Mouse (Mus musculus): Measurements from ENCODE around the gene Yipf7. TPM values are rescaled to one million over a fixed set of nuclear protein-coding genes. Genes with fewer than 3 reads are reported as not detected.

Gene Yipf7
- polyA plus RNA-seq, 1 experiment = 0.77 TPM

DNA sequence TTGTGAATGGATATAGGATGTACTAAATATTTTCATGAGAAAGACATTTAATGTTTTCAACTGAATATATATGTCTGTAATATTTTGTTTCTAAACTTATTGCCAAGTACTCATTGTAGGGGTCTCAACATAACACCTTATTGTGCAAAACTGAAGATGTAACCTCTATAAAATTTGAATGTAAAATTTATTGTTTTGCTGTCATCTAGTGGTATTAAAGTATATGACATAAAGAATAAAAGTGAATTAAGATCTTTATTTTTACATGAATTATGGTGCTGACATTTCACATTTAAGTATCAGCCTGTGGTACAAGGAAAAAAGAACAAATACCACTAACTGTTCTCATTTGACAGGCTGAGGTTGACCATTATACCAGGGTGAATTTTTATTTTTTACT is 18.5 kb downstream of the Yipf7 start:
- H3K27me3 ChIP-seq (ENCODE audit: control insufficient read depth, insufficient read depth, insufficient read length) = no peaks in the 10 kb centered on the region
- H3K4me3 ChIP-seq = no peak overlapping the region
- no peaks in the 10 kb centered on the region for H3K79me2 ChIP-seq (ENCODE audit: control insufficient read depth, insufficient read depth)
- no peaks in the 10 kb centered on the region for H3K36me3 ChIP-seq (ENCODE audit: control insufficient read depth, insufficient read depth)
- H3K4me2 ChIP-seq (ENCODE audit: low read depth) = no peak overlapping the region
- no peak overlapping the region for H3ac ChIP-seq (ENCODE audit: control insufficient read depth, insufficient read length)
- no peak for TF ChIP-seq E2F4 (IDR thresholded peaks at IDR 0.05; ENCODE audit: insufficient read depth)
- no peak for TF ChIP-seq MYOG (IDR thresholded peaks at IDR 0.05; ENCODE audit: control insufficient read depth in 1 of 3, insufficient read depth in 1 of 3, insufficient read length in 2 of 3, low read depth in 2 of 3)
- TF ChIP-seq TCF12 (IDR thresholded peaks at IDR 0.05; ENCODE audit: insufficient read depth, poor library complexity, severe bottlenecking) = no peak
- no peak for TF ChIP-seq USF1 (IDR thresholded peaks at IDR 0.05; ENCODE audit: low read depth)
- no peak for TF ChIP-seq POLR2A (IDR thresholded peaks at IDR 0.05; ENCODE audit: insufficient read length, low read depth)
- no peak for TF ChIP-seq SRF (IDR thresholded peaks at IDR 0.05; ENCODE audit: control insufficient read depth, insufficient read length, low read depth)
- no peak for TF ChIP-seq MAX (IDR thresholded peaks at IDR 0.05; ENCODE audit: low read depth)
- no peak for TF ChIP-seq MYOD1 (IDR thresholded peaks at IDR 0.05; ENCODE audit: control insufficient read depth in 1 of 3, insufficient read length in 2 of 3, low read depth in 2 of 3)
- no peak for TF ChIP-seq TCF3 (IDR thresholded peaks at IDR 0.05; ENCODE audit: insufficient read length, low read depth)
- no peak for TF ChIP-seq CEBPB (IDR thresholded peaks at IDR 0.05; ENCODE audit: insufficient read depth, poor library complexity, severe bottlenecking)
- TF ChIP-seq POLR2AphosphoS2 (IDR thresholded peaks at IDR 0.05; ENCODE audit: insufficient read length, low read depth) = no peak

DNA sequence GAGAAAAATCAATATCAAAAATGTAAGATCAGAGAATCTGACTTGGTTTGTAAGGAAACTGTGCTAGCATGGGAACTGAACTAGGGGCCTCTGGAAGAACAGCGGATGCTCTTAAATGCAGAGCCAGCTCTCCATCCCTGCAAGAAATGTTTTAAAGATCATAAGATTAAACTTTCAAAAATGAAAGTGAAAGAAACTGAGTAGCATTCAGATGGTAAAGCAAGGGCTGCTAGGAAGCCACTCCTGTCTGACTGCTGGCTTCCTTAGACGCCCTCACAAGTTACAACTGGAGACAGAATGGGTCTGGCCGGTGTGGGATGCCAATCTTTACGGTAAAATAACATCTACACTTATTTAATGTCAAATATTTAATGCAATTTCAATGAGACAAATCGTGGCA is 20.4 kb downstream of the Yipf7 start:
- Histone ChIP-seq H3K27me3 (ENCODE audit: control insufficient read depth, insufficient read depth, insufficient read length) (no peaks in the 10 kb centered on the region), H3K36me3 (ENCODE audit: control insufficient read depth, insufficient read depth) (no peaks in the 10 kb centered on the region), H3K4me2 (ENCODE audit: low read depth) (peak overlapping the region; percentile 63), H3ac (ENCODE audit: control insufficient read depth, insufficient read length) (no peak overlapping the region), H3K4me3 (no peak overlapping the region), H3K79me2 (ENCODE audit: control insufficient read depth, insufficient read depth) (no peaks in the 10 kb centered on the region)
- TF ChIP-seq POLR2AphosphoS2 (IDR thresholded peaks at IDR 0.05; ENCODE audit: insufficient read length, low read depth) (no peak), POLR2A (IDR thresholded peaks at IDR 0.05; ENCODE audit: insufficient read length, low read depth) (no peak), USF1 (IDR thresholded peaks at IDR 0.05; ENCODE audit: low read depth) (no peak), REST (IDR thresholded peaks at IDR 0.05; ENCODE audit: insufficient read depth, insufficient read length) (no peak), SRF (IDR thresholded peaks at IDR 0.05; ENCODE audit: control insufficient read depth, insufficient read length, low read depth) (no peak), CEBPB (IDR thresholded peaks at IDR 0.05; ENCODE audit: insufficient read depth, poor library complexity, severe bottlenecking) (no peak), TCF12 (IDR thresholded peaks at IDR 0.05; ENCODE audit: insufficient read depth, poor library complexity, severe bottlenecking) (no peak), MYOG (IDR thresholded peaks at IDR 0.05; ENCODE audit: control insufficient read depth in 1 of 3, insufficient read depth in 1 of 3, insufficient read length in 2 of 3, low read depth in 2 of 3) (no peak), MYOD1 (IDR thresholded peaks at IDR 0.05; ENCODE audit: control insufficient read depth in 1 of 3, insufficient read length in 2 of 3, low read depth in 2 of 3) (no peak), TCF3 (IDR thresholded peaks at IDR 0.05; ENCODE audit: insufficient read length, low read depth) (no peak), E2F4 (IDR thresholded peaks at IDR 0.05; ENCODE audit: insufficient read depth) (no peak), MAX (IDR thresholded peaks at IDR 0.05; ENCODE audit: low read depth) (no peak)

DNA sequence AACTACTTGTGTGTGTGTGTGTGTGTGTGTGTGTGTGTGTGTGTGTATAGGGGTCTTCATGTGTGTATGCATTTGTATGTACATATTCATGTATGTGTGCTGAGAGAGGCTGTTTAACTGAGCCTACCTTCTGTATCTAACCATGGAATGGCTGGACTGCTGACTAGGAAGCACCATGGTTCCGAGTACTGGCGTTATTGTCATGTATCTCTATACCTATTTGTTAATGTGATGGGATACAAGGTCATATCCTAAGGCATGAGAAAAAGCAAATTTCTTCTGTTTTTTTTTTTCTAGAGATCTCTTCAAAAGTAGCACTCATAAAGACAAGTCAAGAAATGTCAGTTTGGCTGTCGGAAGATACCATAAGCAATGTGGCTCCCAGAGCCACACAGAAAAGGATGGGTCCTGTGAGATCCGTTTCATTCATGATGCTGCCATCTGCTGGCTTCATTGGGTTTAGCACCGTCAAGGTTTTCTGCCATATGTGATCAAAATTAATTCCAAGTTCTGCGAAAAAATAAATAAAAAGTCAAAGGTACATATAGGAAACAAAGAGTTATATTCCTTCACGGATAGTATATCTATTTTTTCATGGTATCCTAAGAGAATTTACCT is 21.7 kb downstream of the Yipf7 start:
- no peak for TF ChIP-seq CEBPB (IDR thresholded peaks at IDR 0.05; ENCODE audit: insufficient read depth, poor library complexity, severe bottlenecking)
- TF ChIP-seq TCF12 (IDR thresholded peaks at IDR 0.05; ENCODE audit: insufficient read depth, poor library complexity, severe bottlenecking) = no peak
- no peak for TF ChIP-seq MYOD1 (IDR thresholded peaks at IDR 0.05; ENCODE audit: control insufficient read depth in 1 of 3, insufficient read length in 2 of 3, low read depth in 2 of 3)
- no peak for TF ChIP-seq USF1 (IDR thresholded peaks at IDR 0.05; ENCODE audit: low read depth)
- TF ChIP-seq E2F4 (IDR thresholded peaks at IDR 0.05; ENCODE audit: insufficient read depth) = no peak
- TF ChIP-seq MAX (IDR thresholded peaks at IDR 0.05; ENCODE audit: low read depth) = no peak
- no peak for TF ChIP-seq SRF (IDR thresholded peaks at IDR 0.05; ENCODE audit: control insufficient read depth, insufficient read length, low read depth)
- no peak for TF ChIP-seq TCF3 (IDR thresholded peaks at IDR 0.05; ENCODE audit: insufficient read length, low read depth)
- TF ChIP-seq MYOG (IDR thresholded peaks at IDR 0.05; ENCODE audit: control insufficient read depth in 1 of 3, insufficient read depth in 1 of 3, insufficient read length in 2 of 3, low read depth in 2 of 3) = no peak
- Histone ChIP-seq H3ac (ENCODE audit: control insufficient read depth, insufficient read length) (no peak overlapping the region), H3K79me2 (ENCODE audit: control insufficient read depth, insufficient read depth) (no peaks in the 10 kb centered on the region), H3K27me3 (ENCODE audit: control insufficient read depth, insufficient read depth, insufficient read length) (no peaks in the 10 kb centered on the region), H3K4me3 (no peak overlapping the region), H3K4me2 (ENCODE audit: low read depth) (no peak overlapping the region), H3K36me3 (ENCODE audit: control insufficient read depth, insufficient read depth) (no peaks in the 10 kb centered on the region)

DNA sequence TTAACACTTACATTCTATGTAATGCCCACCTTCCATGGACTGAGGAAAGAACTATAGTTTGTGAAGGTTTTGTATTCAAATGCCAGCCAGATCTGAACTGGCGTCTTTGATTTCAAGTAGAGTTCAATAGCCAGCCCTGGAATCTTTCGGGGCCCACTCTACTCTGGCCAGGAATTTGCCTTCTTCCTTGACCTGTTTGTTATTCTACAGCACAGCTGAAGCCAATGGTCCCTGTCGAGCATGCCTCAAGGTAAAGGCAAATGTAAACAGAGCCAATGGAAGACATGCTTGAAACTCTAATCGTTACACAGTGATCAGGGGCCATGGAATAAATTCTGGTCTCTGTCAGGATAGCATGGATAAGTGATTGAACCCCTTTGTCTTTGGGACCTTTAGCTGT is 30.2 kb downstream of the Yipf7 start:
- Histone ChIP-seq H3K4me3 (no peak overlapping the region), H3ac (ENCODE audit: control insufficient read depth, insufficient read length) (no peak overlapping the region), H3K27me3 (ENCODE audit: control insufficient read depth, insufficient read depth, insufficient read length) (no peaks in the 10 kb centered on the region), H3K4me2 (ENCODE audit: low read depth) (no peak overlapping the region), H3K79me2 (ENCODE audit: control insufficient read depth, insufficient read depth) (no peaks in the 10 kb centered on the region), H3K36me3 (ENCODE audit: control insufficient read depth, insufficient read depth) (no peaks in the 10 kb centered on the region)
- TF ChIP-seq E2F4 (IDR thresholded peaks at IDR 0.05; ENCODE audit: insufficient read depth) (no peak), CEBPB (IDR thresholded peaks at IDR 0.05; ENCODE audit: insufficient read depth, poor library complexity, severe bottlenecking) (no peak), USF1 (IDR thresholded peaks at IDR 0.05; ENCODE audit: low read depth) (no peak), POLR2A (IDR thresholded peaks at IDR 0.05; ENCODE audit: insufficient read length, low read depth) (no peak), REST (IDR thresholded peaks at IDR 0.05; ENCODE audit: insufficient read depth, insufficient read length) (no peak), MAX (IDR thresholded peaks at IDR 0.05; ENCODE audit: low read depth) (no peak), POLR2AphosphoS2 (IDR thresholded peaks at IDR 0.05; ENCODE audit: insufficient read length, low read depth) (no peak), MYOD1 (IDR thresholded peaks at IDR 0.05; ENCODE audit: control insufficient read depth in 1 of 3, insufficient read length in 2 of 3, low read depth in 2 of 3) (no peak), TCF12 (IDR thresholded peaks at IDR 0.05; ENCODE audit: insufficient read depth, poor library complexity, severe bottlenecking) (no peak), TCF3 (IDR thresholded peaks at IDR 0.05; ENCODE audit: insufficient read length, low read depth) (no peak), MYOG (IDR thresholded peaks at IDR 0.05; ENCODE audit: control insufficient read depth in 1 of 3, insufficient read depth in 1 of 3, insufficient read length in 2 of 3, low read depth in 2 of 3) (no peak), SRF (IDR thresholded peaks at IDR 0.05; ENCODE audit: control insufficient read depth, insufficient read length, low read depth) (no peak)
